Mouse (Mus musculus): ENCODE measurements around the gene Mettl24.

Gene Mettl24

GRCm38 (mm10) chr10:40683092-40683867 lies at the start of gene Mettl24:
Gene Mettl24 (plus strand): TSS chr10:40683282.
- DNase-seq (ENCODE audit: low read depth), result no peak

GRCm38 (mm10) chr10:40637331-40637730 lies 45.8 kb upstream of the Mettl24 start:
- DNase-seq (ENCODE audit: low read depth), result no peak

- DNase-seq (ENCODE audit: low read depth), result no peak
Observed at GRCm38 (mm10) chr10:40638276-40638675, 44.8 kb upstream of the Mettl24 start.

GRCm38 (mm10) chr10:40638823-40639819 lies 44.0 kb upstream of the Mettl24 start:
- no peak for DNase-seq (ENCODE audit: low read depth)

GRCm38 (mm10) chr10:40640406-40640805 lies 42.7 kb upstream of the Mettl24 start:
- no peak for DNase-seq (ENCODE audit: low read depth)

- no peak for DNase-seq (ENCODE audit: low read depth)
Observed at GRCm38 (mm10) chr10:40641901-40642300, 41.2 kb upstream of the Mettl24 start.

- no peak for DNase-seq (ENCODE audit: low read depth)
Observed at GRCm38 (mm10) chr10:40643126-40643525, 40.0 kb upstream of the Mettl24 start.

- DNase-seq (ENCODE audit: low read depth), result no peak
Observed at GRCm38 (mm10) chr10:40644456-40644855, 38.6 kb upstream of the Mettl24 start.

GRCm38 (mm10) chr10:40645346-40645745 lies 37.7 kb upstream of the Mettl24 start:
- DNase-seq (ENCODE audit: low read depth), result no peak

- no peak for DNase-seq (ENCODE audit: low read depth)
Observed at GRCm38 (mm10) chr10:40648776-40649175, 34.3 kb upstream of the Mettl24 start.

- peak; percentile 9 for DNase-seq (ENCODE audit: low read depth)
Observed at GRCm38 (mm10) chr10:40649634-40650033, 33.4 kb upstream of the Mettl24 start.

- no peak for DNase-seq (ENCODE audit: low read depth)
Observed at GRCm38 (mm10) chr10:40651676-40652075, 31.4 kb upstream of the Mettl24 start.

- no peak for DNase-seq (ENCODE audit: low read depth)
Observed at GRCm38 (mm10) chr10:40665270-40665669, 17.8 kb upstream of the Mettl24 start.

GRCm38 (mm10) chr10:40666943-40667342 lies 16.1 kb upstream of the Mettl24 start:
- DNase-seq (ENCODE audit: low read depth), result no peak

- DNase-seq (ENCODE audit: low read depth), result no peak
Observed at GRCm38 (mm10) chr10:40668640-40669039, 14.4 kb upstream of the Mettl24 start.

GRCm38 (mm10) chr10:40672587-40673296 lies 10.3 kb upstream of the Mettl24 start:
- no peak for DNase-seq (ENCODE audit: low read depth)

- DNase-seq (ENCODE audit: low read depth), result no peak
Observed at GRCm38 (mm10) chr10:40673297-40673665, 9.8 kb upstream of the Mettl24 start.

- no peak for DNase-seq (ENCODE audit: low read depth)
Observed at GRCm38 (mm10) chr10:40674151-40674550, 8.9 kb upstream of the Mettl24 start.

GRCm38 (mm10) chr10:40675921-40676320 lies 7.2 kb upstream of the Mettl24 start:
- no peak for DNase-seq (ENCODE audit: low read depth)

GRCm38 (mm10) chr10:40678477-40678876 lies 4.6 kb upstream of the Mettl24 start:
- no peak for DNase-seq (ENCODE audit: low read depth)

GRCm38 (mm10) chr10:40682470-40682869 lies 612 bp upstream of the Mettl24 start:
- DNase-seq (ENCODE audit: low read depth), result no peak

GRCm38 (mm10) chr10:40683868-40684253 lies 779 bp downstream of the Mettl24 start:
- no peak for DNase-seq (ENCODE audit: low read depth)
